Mouse (Mus musculus) erythroblast, embryonic 14.5 days (primary cell): ENCODE results near the gene Sesn3. TPM values are rescaled to one million over a fixed set of nuclear protein-coding genes. Genes with fewer than 3 reads are reported as not detected.

Experiments
- H3K27me3 ChIP-seq: 2 replicates; pipeline ENCODE4 v1.6.1; 2012; ENCODE audit warnings: inconsistent platforms; ENCODE audit not compliant: control insufficient read depth
- H3K36me3 ChIP-seq: 2 replicates; pipeline ENCODE4 v1.6.1; 2012; ENCODE audit warnings: mild to moderate bottlenecking, inconsistent platforms; ENCODE audit not compliant: control insufficient read depth
- H3K4me1 ChIP-seq: 2 replicates; pipeline ENCODE4 v1.6.1; 2012; ENCODE audit warnings: inconsistent platforms; ENCODE audit not compliant: control insufficient read depth
- H3K4me3 ChIP-seq: replicated peaks from 2 replicates; pipeline ENCODE3; 2012; ENCODE audit warnings: moderate library complexity, mild to moderate bottlenecking, inconsistent platforms
- H3K9me3 ChIP-seq: 2 replicates; pipeline ENCODE4 v1.6.1; 2012; ENCODE audit warnings: low read length, inconsistent platforms, mixed read lengths; ENCODE audit not compliant: control insufficient read depth
- GATA1 ChIP-seq: IDR thresholded peaks from 2 replicates; pipeline ENCODE4 v1.6.1; 2012; ENCODE audit warnings: low read length, inconsistent platforms, mixed read lengths
- TAL1 ChIP-seq: IDR thresholded peaks from 3 replicates; pipeline ENCODE4 v1.6.1; 2012; ENCODE audit warnings: low read length, inconsistent platforms, mixed read lengths
- polyA plus RNA-seq: library from polyadenylated mRNA; stranded (reverse); fragments of >175 nt; gene quantifications from 2 replicates; pipeline ENCODE4 v1.2.3, GENCODE M21; 2012

Gene Sesn3
- polyA plus RNA-seq, 1 experiment, result 0.02 TPM

- Histone ChIP-seq H3K4me3 (peak within 1 kb of the TSS; percentile 85), H3K4me1 (peaks cover 84% of the 10 kb centered on the region), H3K27me3 (no peaks in the 10 kb centered on the region; the same call in 1 of the 2 replicates), H3K9me3 (peaks cover 7% of the 10 kb centered on the region), H3K36me3 (peaks cover 48% of the 10 kb centered on the region)
- TF ChIP-seq GATA1 (no peak), TAL1 (no peak)
Observed at GRCm38 (mm10) chr9:14381353-14382055, 106.6 kb downstream of the Sesn3 start, which contains the start of gene Endod1. TSS of gene Endod1 (minus strand) at chr9:14381507.

- TF ChIP-seq TAL1 (no peak), GATA1 (no peak)
- Histone ChIP-seq H3K4me1 (peaks cover 85% of the 10 kb centered on the region), H3K27me3 (no peaks in the 10 kb centered on the region; the same call in 1 of the 2 replicates)
Observed at GRCm38 (mm10) chr9:14382256-14382791, 107.5 kb downstream of the Sesn3 start.

More at GRCm38 (mm10) chr9:14382256-14382791, 107.5 kb downstream of the Sesn3 start:
- Histone ChIP-seq H3K9me3 (peaks cover 7% of the 10 kb centered on the region), H3K4me3 (peak overlapping the region; percentile 85), H3K36me3 (peaks cover 40% of the 10 kb centered on the region)

Other genes starting within 250 kb of the Sesn3 start
- gene Endod1, start 106.4 kb downstream of the Sesn3 start, polyA plus RNA-seq, result 14.9 TPM in 2 replicates
- gene Kdm4d, start 225.4 kb downstream of the Sesn3 start, polyA plus RNA-seq, result not detected in 2 replicates
- gene Cwc15, start 225.6 kb downstream of the Sesn3 start, polyA plus RNA-seq, result 2.0 and 2.1 TPM in 2 replicates